Mouse (Mus musculus) midbrain, postnatal 0 days (tissue): ENCODE data around the gene 4932411N23Rik. TPM values are rescaled to one million over a fixed set of nuclear protein-coding genes. Genes with fewer than 3 reads are reported as not detected.
"Not testable (repeated sequence)": the region's sequence is repeated elsewhere in the genome, so short reads cannot be mapped to it uniquely, and the experiment has no call there.

ENCODE experiments used
- ATAC-seq: fragments of 200-750 bp; cut with Nextera tagmentation; 2 replicates; pipeline ENCODE4 v1.8.0; 2017; ENCODE audit warnings: moderate number of reproducible peaks, mild to moderate bottlenecking, moderate TSS enrichment, moderate library complexity; ENCODE audit not compliant: low FRiP score
- DNase-seq: peaks from one replicate; pipeline ENCODE4 v3.0.0-alpha.2; 2015; ENCODE audit warnings: low spot score
- H3K27ac ChIP-seq: fragments of 300-500 bp; sonication (generic); 2 replicates; pipeline ENCODE4 v1.5.1; 2014; ENCODE audit warnings: low read depth, mild to moderate bottlenecking, low read length, mixed read lengths
- H3K27me3 ChIP-seq: fragments of 300-500 bp; sonication (generic); 2 replicates; pipeline ENCODE4 v1.6.1; 2014; ENCODE audit warnings: low read length, control low read depth, mixed read lengths; ENCODE audit not compliant: insufficient read depth
- H3K36me3 ChIP-seq: fragments of 300-500 bp; sonication (generic); 2 replicates; pipeline ENCODE4 v1.6.1; 2014; ENCODE audit warnings: low read length, control low read depth, mixed read lengths; ENCODE audit not compliant: insufficient read depth
- H3K4me1 ChIP-seq: fragments of 300-500 bp; sonication (generic); 2 replicates; pipeline ENCODE4 v1.6.1; 2014; ENCODE audit warnings: mild to moderate bottlenecking, control low read depth, antibody characterized with exemption, low read length, mixed read lengths; ENCODE audit not compliant: insufficient read depth
- H3K4me2 ChIP-seq: fragments of 300-500 bp; sonication (generic); 2 replicates; pipeline ENCODE4 v1.6.1; 2014; ENCODE audit warnings: low read depth, mild to moderate bottlenecking, low read length, mixed read lengths; ENCODE audit not compliant: poor library complexity, severe bottlenecking
- H3K4me3 ChIP-seq: fragments of 300-500 bp; sonication (generic); 2 replicates; pipeline ENCODE4 v1.5.1; 2014; ENCODE audit warnings: low read depth, mild to moderate bottlenecking, low read length, moderate library complexity
- H3K9ac ChIP-seq: fragments of 300-500 bp; sonication (generic); replicated peaks from 2 replicates; pipeline ENCODE4 v1.6.1; 2014; ENCODE audit warnings: mild to moderate bottlenecking, low read length, moderate library complexity, mixed read lengths; ENCODE audit not compliant: poor library complexity, severe bottlenecking
- H3K9me3 ChIP-seq: fragments of 300-500 bp; sonication (generic); 2 replicates; pipeline ENCODE4 v1.6.1; 2016; ENCODE audit warnings: low read length, control low read depth
- CTCF ChIP-seq: IDR thresholded peaks from 2 replicates; pipeline ENCODE4 v1.5.1; 2016; ENCODE audit warnings: antibody characterized with exemption, mild to moderate bottlenecking
- WGBS: fragments of 180-500 bp; shearing (Covaris S2); extraction: QIAGEN DNeasy Blood & Tissue Kit; methylation state at CpG from one replicate; pipeline ENCODE4 v1.1.7; 2014; 5-methylcytosine and 5-hydroxymethylcytosine counted together
- polyA plus RNA-seq: library from polyadenylated mRNA; unstranded; fragments of >200 nt; fragmentation: Nextera tagmentation; extraction: Ambion mirVana; gene quantifications from 2 replicates; pipeline ENCODE4 v1.2.1, GENCODE M21; 2015
- total RNA-seq: library from RNA; depleted of rRNA; stranded (reverse); fragments of >200 nt; gene quantifications from 2 replicates; pipeline ENCODE4 v1.2.3, GENCODE M21; 2014; rRNA removed

The 4932411N23Rik gene
- not detected in 2 replicates for total RNA-seq
- polyA plus RNA-seq, result not detected in 2 replicates

DNA sequence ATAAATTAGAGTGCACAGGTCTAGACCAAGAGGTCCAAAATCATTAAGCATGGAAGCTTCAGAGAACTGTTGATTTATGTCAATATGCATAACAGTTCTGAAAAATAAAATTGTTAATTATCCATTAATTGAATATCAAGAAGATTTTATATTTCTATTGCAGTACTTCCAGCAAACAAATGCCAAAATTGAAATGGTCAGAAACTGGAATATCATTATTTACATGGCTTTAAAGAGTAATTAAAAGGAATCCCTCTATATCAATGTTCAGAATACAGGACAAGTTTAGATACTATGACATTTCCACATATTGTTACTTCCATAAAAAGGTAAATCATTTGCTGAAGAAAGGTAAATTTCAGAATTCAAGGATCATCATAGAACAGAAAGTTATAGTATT, at the start of gene 4932411N23Rik:
TSS of gene 4932411N23Rik (minus strand) at position 101 of the 400 bp plus-strand sequence.
- no peak within 1 kb of the TSS for H3K27ac ChIP-seq
- TF ChIP-seq CTCF, result no peak
- H3K4me3 ChIP-seq, result no peak within 1 kb of the TSS
- 0 out of 2 replicates have a peak, but pooled peaks cover 5% of the 10 kb centered on the region for H3K9me3 ChIP-seq
- H3K27me3 ChIP-seq, result no peaks in the 10 kb centered on the region
- no peaks in the 10 kb centered on the region for H3K36me3 ChIP-seq
- H3K4me2 ChIP-seq, result no peak within 1 kb of the TSS
- H3K9ac ChIP-seq, result no peak within 1 kb of the TSS
- DNase-seq (no peak), ATAC-seq (no peak)
- no peaks in the 10 kb centered on the region for H3K4me1 ChIP-seq

DNA sequence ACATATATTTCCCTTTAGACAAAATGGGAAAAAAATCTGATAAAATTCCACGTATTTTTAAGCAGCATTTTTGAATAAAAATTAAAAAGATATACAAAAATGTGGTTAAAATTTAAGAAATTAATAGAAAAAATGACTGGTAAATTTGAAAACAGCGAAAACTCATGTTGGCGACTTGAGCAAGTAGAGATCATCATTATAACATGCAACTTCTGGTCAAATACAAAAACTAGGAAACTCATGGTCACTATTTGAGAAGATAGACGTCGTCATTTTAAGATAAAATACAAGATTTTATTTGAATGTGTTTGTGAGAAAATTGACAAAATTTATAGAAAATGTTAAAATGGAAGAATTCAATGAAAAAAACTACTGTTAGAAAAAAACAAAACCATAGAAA, 35.8 kb downstream of the 4932411N23Rik start:
- WGBS, result 88% methylated on average over 5 of the region's 5 CpGs

GRCm38 (mm10) chrX:126777643-126778042, 38.0 kb downstream of the 4932411N23Rik start:
- not testable (repeated sequence) for H3K36me3 ChIP-seq, H3K4me2 ChIP-seq, H3K9ac ChIP-seq, H3K4me1 ChIP-seq, DNase-seq, ATAC-seq, H3K9me3 ChIP-seq, H3K4me3 ChIP-seq, H3K27ac ChIP-seq, H3K27me3 ChIP-seq
- WGBS, result 83% methylated on average over 5 of the region's 6 CpGs

More for the DNA sequence above, 35.8 kb downstream of the 4932411N23Rik start:
- Histone ChIP-seq H3K9ac (no peak overlapping the region), H3K27ac (no peak overlapping the region), H3K36me3 (no peaks in the 10 kb centered on the region), H3K4me3 (no peak overlapping the region), H3K9me3 (no peaks in the 10 kb centered on the region), H3K27me3 (no peaks in the 10 kb centered on the region), H3K4me2 (no peak overlapping the region), H3K4me1 (no peaks in the 10 kb centered on the region)
- DNase-seq (no peak), ATAC-seq (no peak)
- no peak for TF ChIP-seq CTCF

DNA sequence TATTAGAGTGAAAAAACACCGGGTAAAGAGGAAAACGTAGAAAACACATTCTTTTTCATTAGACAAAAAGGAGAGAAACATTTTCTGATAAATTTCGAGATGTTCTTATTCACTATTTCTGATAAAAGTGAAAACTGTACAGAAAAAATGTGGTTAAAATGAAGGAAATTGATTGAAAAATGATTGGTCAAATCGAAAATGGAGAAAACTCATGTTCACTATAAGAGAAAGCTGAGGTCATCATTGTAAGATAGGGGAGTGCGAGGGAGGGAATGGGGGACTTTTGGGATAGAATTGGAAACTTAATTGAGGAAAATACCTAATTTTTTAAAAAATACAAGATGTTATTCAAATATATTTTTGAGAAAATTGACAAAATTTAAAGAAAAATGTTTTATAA, 40.8 kb downstream of the 4932411N23Rik start:
- ATAC-seq, DNase-seq, H3K4me2 ChIP-seq, H3K9me3 ChIP-seq, H3K36me3 ChIP-seq, H3K27ac ChIP-seq, H3K27me3 ChIP-seq, H3K9ac ChIP-seq, H3K4me1 ChIP-seq, H3K4me3 ChIP-seq: not testable (repeated sequence)
- 82% methylated on average over 5 of the region's 5 CpGs for WGBS

GRCm38 (mm10) chrX:126773511-126773910, 42.2 kb downstream of the 4932411N23Rik start:
- 78% methylated on average over 4 of the region's 6 CpGs for WGBS
- not testable (repeated sequence) for H3K9me3 ChIP-seq, H3K4me3 ChIP-seq, H3K27ac ChIP-seq, H3K36me3 ChIP-seq, DNase-seq, H3K4me2 ChIP-seq, H3K27me3 ChIP-seq, H3K4me1 ChIP-seq, H3K9ac ChIP-seq, ATAC-seq

Other genes starting within 250 kb of the 4932411N23Rik start
- gene Gm382, start 224.1 kb upstream of the 4932411N23Rik start, total RNA-seq, result not detected in 2 replicates
- gene Gm382, start 224.1 kb upstream of the 4932411N23Rik start, polyA plus RNA-seq, result not detected in 2 replicates